Mouse (Mus musculus) layer of hippocampus, adult 9-10 months (tissue): Measurements from ENCODE around the gene Usp9x.

Experiments used
- DNase-seq: peaks from one replicate; pipeline ENCODE4 v3.0.0; 2022; ENCODE audit warnings: low spot score

Gene Usp9x

GRCm38 (mm10) chrX:13072461-13072982, 1.2 kb downstream of the Usp9x start:
- no peak for DNase-seq

- DNase-seq: no peak
Observed at GRCm38 (mm10) chrX:13085621-13086020, 14.3 kb downstream of the Usp9x start.

GRCm38 (mm10) chrX:13096985-13097384, 25.7 kb downstream of the Usp9x start:
- DNase-seq: no peak

GRCm38 (mm10) chrX:13206514-13206913, 135.2 kb downstream of the Usp9x start:
- DNase-seq: no peak

GRCm38 (mm10) chrX:13207512-13208341, 136.4 kb downstream of the Usp9x start:
- DNase-seq: peak; percentile 72

GRCm38 (mm10) chrX:13208404-13208803, 137.1 kb downstream of the Usp9x start:
- DNase-seq: no peak

- no peak for DNase-seq
Observed at GRCm38 (mm10) chrX:13214275-13214674, 143.0 kb downstream of the Usp9x start.
